Mouse (Mus musculus) liver, embryonic 12.5 days (tissue): ENCODE results near the gene Trip4. TPM values are rescaled to one million over a fixed set of nuclear protein-coding genes. Genes with fewer than 3 reads are reported as not detected.

ENCODE experiments used
- ATAC-seq: fragments of 200-750 bp; cut with Nextera tagmentation; 2 replicates; pipeline ENCODE4 v1.8.0; 2017; ENCODE audit warnings: moderate number of reproducible peaks, mild to moderate bottlenecking, moderate library complexity
- H3K27ac ChIP-seq: fragments of 300-500 bp; sonication (generic); 2 replicates; pipeline ENCODE4 v1.5.1; 2016; ENCODE audit warnings: mild to moderate bottlenecking
- H3K27me3 ChIP-seq: fragments of 300-500 bp; sonication (generic); replicated peaks from 2 replicates; pipeline ENCODE4 v1.6.1; 2016; ENCODE audit warnings: mild to moderate bottlenecking, moderate library complexity
- H3K36me3 ChIP-seq: fragments of 300-500 bp; sonication (generic); 2 replicates; pipeline ENCODE4 v1.6.1; 2016; ENCODE audit warnings: mild to moderate bottlenecking, moderate library complexity
- H3K4me1 ChIP-seq: fragments of 300-500 bp; sonication (generic); 2 replicates; pipeline ENCODE4 v1.6.1; 2016
- H3K4me2 ChIP-seq: fragments of 300-500 bp; sonication (generic); 2 replicates; pipeline ENCODE4 v1.6.1; 2016; ENCODE audit warnings: mild to moderate bottlenecking, moderate library complexity
- H3K4me3 ChIP-seq: fragments of 300-500 bp; sonication (generic); 2 replicates; pipeline ENCODE4 v1.5.1; 2016; ENCODE audit warnings: mild to moderate bottlenecking, moderate library complexity
- H3K9ac ChIP-seq: fragments of 300-500 bp; sonication (generic); 2 replicates; pipeline ENCODE4 v1.6.1; 2016; ENCODE audit warnings: mild to moderate bottlenecking, moderate library complexity
- H3K9me3 ChIP-seq: fragments of 300-500 bp; sonication (generic); replicated peaks from 2 replicates; pipeline ENCODE4 v1.6.1; 2016; ENCODE audit warnings: mild to moderate bottlenecking, moderate library complexity
- WGBS: fragments of 180-500 bp; shearing (Covaris S2); methylation state at CpG from one replicate; pipeline ENCODE4 v1.1.7; 2016; ENCODE audit not compliant: insufficient replicate concordance; 5-methylcytosine and 5-hydroxymethylcytosine counted together
- polyA plus RNA-seq: library from polyadenylated mRNA; unstranded; fragments of >200 nt; fragmentation: Nextera tagmentation; extraction: Ambion mirVana; gene quantifications from 2 replicates; pipeline ENCODE4 v1.2.1, GENCODE M21; 2016

Gene Trip4
- polyA plus RNA-seq = 17.4 and 18.3 TPM in 2 replicates

DNA sequence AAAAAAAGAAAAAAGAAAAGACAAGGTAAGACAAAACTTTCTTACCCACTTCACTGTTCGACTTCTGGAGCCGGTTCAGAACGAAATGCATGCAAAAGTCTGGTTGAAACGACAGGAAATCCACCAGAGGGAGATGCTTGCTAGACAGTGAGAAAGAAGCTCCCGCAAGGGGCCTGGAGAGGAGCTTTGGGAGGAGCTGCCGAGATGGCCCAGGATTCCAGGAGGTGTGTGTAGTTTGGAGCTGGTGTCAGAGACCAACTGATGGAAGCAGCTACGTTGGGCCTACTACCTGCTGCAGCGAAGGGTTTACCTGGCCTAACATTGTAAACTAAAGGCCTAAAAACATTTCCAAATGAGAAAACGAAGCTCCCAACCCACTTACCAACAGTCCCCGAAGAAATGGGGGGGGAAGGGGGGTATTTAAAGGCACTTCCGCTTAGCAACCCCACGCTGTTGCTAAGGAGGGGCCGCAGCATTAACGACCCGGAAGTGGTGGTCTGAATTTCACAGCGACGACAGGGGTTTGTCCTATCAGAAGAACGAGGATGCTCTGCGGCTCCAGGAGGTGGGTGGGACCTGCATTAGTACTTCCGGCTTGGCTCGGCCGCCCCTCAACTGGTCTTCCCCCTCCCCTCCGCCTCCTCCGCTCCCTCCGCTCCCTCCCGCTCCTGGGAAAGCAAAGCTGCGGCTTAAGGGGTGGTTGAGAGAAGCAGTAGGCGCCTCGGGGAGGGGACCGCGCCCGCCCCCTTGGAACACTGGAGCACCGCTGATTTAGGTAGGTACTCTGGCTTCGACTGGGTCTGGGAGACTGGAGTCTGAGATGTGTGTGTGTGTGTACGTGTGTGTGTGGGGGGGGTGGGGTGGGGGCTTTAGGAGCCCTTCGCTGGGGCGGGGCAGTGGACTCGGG lies at the start of gene Trip4, which contains the start of gene Csnk1g1:
Gene Trip4 (minus strand): TSS at position 401 of the 907 bp plus-strand sequence.
Gene Csnk1g1 (plus strand): TSS at position 531 of the 907 bp plus-strand sequence.
- Histone ChIP-seq H3K36me3 (peaks cover 28% of the 10 kb centered on the region), H3K9ac (peak within 1 kb of the TSS; percentile 89), H3K4me2 (peak within 1 kb of the TSS; percentile 86), H3K27ac (peak within 1 kb of the TSS; percentile 89), H3K4me3 (peak within 1 kb of the TSS; percentile 91), H3K9me3 (no peaks in the 10 kb centered on the region), H3K27me3 (no peaks in the 10 kb centered on the region), H3K4me1 (peaks cover 28% of the 10 kb centered on the region)
- ATAC-seq = peak; percentile 96
- WGBS = under 1% methylated on average over 38 of the region's 38 CpGs

DNA sequence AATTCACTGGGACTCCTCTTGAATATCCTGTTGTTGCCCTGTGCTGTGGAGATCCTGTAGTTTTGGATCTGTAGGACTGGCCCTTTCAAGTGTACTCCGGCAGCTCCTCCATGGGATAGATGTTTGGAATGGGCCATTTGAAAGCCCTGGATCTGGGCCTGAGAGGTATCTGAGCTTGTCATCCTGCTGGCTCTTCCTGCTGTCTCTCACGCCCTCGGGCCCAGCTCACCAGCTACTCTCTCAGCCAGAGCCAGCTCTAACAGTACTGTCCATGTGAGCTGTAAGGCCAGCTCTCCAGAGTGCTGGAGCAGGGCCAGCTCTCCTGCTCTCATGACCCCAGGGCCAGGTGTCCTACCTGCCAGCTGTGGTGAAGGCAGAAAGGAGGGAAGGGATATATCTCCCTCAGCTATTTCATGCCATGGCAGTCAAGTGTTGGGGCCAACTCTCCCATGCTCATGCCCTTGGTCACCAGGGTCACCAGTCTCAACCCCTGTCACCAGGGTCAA lies 42.5 kb upstream of the Trip4 start:
- Histone ChIP-seq H3K9me3 (no peaks in the 10 kb centered on the region), H3K4me2 (no peak overlapping the region), H3K27ac (no peak overlapping the region), H3K27me3 (no peaks in the 10 kb centered on the region), H3K4me3 (no peak overlapping the region), H3K4me1 (no peaks in the 10 kb centered on the region), H3K36me3 (peaks cover 13% of the 10 kb centered on the region), H3K9ac (no peak overlapping the region)
- ATAC-seq = no peak
- WGBS = 73% methylated on average over 3 of the region's 3 CpGs

DNA sequence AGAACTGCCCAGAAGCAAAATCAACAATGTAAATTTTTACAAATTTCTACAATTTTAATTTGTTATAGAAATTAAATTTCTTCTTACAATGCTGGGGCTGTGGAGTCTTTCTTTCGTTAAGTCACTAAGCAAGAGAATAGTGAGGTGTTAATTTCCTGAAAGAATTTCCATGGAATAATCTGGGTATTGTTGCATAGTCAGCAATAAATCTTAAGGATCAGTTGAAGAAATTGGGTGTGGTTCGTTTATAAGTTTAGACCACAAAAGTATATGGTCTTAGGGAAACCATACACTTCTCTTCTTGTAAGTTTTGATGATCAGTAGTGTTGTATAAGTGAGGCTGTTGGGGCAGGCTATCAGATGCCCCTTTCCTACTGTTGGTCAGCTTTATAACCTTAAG lies 29.0 kb upstream of the Trip4 start:
- no peak for ATAC-seq
- no peak overlapping the region for H3K27ac ChIP-seq
- H3K36me3 ChIP-seq = no peaks in the 10 kb centered on the region
- no peaks in the 10 kb centered on the region for H3K27me3 ChIP-seq
- no peak overlapping the region for H3K4me2 ChIP-seq
- H3K4me1 ChIP-seq = no peaks in the 10 kb centered on the region
- no peaks in the 10 kb centered on the region for H3K9me3 ChIP-seq
- H3K4me3 ChIP-seq = no peak overlapping the region
- 81% methylated on average over 2 of the region's 2 CpGs for WGBS
- H3K9ac ChIP-seq = no peak overlapping the region

DNA sequence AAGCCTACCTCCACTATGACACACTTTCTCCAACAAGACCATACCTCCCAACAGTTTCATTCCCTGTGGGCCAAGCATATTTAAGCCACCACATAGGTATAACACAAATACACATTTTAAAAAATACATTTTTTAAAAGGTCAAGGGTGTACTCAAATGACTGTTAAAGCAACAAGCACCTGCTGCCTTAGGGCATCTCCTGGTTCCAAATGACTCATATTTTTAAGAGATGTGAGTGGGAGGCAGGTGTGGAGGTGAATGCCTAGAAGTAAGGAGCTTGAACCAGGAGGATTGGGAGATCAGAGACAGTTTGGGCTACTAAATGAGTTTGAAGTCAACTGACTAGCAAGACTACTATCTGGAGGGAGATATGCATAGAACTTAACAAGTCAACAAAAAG lies 21.2 kb upstream of the Trip4 start:
- no peak overlapping the region for H3K9ac ChIP-seq
- H3K27ac ChIP-seq = no peak overlapping the region
- H3K4me2 ChIP-seq = no peak overlapping the region
- 0 out of 2 replicates have a peak, but pooled peaks cover 3% of the 10 kb centered on the region for H3K4me1 ChIP-seq
- H3K9me3 ChIP-seq = no peaks in the 10 kb centered on the region
- no peaks in the 10 kb centered on the region for H3K27me3 ChIP-seq
- H3K4me3 ChIP-seq = no peak overlapping the region
- H3K36me3 ChIP-seq = no peaks in the 10 kb centered on the region
- ATAC-seq = no peak

DNA sequence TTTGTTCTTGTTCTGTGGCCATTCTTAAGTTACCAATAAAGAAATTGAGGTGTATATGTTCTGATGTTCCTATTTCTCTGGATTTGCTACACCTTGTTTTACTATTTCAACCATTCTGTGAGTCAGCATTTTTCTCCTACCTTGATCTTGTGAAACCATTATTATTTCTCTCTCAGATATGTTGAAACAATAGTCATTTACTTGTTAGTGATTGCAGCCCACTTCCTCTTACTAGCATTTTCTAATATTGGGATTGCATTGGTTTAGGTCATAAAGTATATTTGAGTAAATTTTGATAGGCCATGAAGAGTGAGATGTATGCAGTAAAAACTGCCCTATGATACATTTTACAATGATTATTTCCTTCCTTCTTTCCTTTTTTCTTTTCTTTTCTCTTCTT lies 19.9 kb upstream of the Trip4 start:
- H3K9ac ChIP-seq = no peak overlapping the region
- H3K27me3 ChIP-seq = no peaks in the 10 kb centered on the region
- ATAC-seq = no peak
- H3K36me3 ChIP-seq = no peaks in the 10 kb centered on the region
- H3K4me3 ChIP-seq = no peak overlapping the region
- H3K4me1 ChIP-seq = 0 out of 2 replicates have a peak, but pooled peaks cover 3% of the 10 kb centered on the region
- no peaks in the 10 kb centered on the region for H3K9me3 ChIP-seq
- no peak overlapping the region for H3K4me2 ChIP-seq
- no peak overlapping the region for H3K27ac ChIP-seq

DNA sequence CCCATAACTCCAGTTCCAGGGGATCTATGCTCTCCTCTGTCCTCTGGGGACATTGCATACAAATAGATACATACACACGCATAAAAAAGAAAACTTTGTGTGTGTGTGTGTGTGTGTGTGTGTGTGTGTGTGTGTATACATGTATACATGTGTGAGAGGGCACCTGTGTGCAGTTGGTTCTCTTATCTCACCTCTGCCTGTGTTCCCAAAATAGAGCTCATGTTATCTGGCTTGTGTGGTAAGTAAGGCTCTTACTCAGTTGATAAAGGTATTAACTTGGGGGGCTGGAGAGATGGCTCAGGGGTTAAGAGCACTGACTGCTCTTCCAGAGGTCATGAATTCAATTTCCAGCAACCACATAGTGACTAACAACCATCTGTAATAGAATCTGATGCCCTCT lies 8.4 kb upstream of the Trip4 start:
- Histone ChIP-seq H3K4me2 (peak overlapping the region; percentile 4; the same call in 1 of the 2 replicates), H3K4me1 (peaks cover 34% of the 10 kb centered on the region), H3K9ac (no peak overlapping the region), H3K27me3 (no peaks in the 10 kb centered on the region), H3K9me3 (no peaks in the 10 kb centered on the region), H3K4me3 (no peak overlapping the region), H3K27ac (peak overlapping the region; percentile 23; the same call in 1 of the 2 replicates), H3K36me3 (no peaks in the 10 kb centered on the region)
- 77% methylated on average over 1 of the region's 1 CpGs for WGBS
- peak; percentile 69 for ATAC-seq

DNA sequence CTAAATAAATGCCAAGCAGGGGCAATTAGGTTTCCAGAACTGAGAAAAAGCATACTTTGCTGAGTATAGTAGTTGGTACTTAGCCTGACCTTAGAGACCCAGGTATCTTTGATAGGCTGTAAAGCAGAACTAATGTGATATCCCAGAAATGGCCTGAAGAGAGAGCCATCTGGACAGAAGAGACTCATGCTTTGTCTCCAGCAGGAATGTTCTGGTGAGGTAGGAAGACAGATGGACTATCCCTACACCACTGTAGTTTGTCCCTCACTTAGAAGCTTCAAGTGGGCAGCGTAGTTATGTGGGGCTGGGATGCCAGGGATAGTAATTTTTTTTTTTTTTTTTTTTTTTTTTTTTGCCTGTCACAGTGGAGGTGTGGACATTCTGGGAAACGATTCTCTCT lies 5.4 kb upstream of the Trip4 start:
- 68% methylated on average over 2 of the region's 2 CpGs for WGBS
- Histone ChIP-seq H3K27ac (no peak overlapping the region), H3K27me3 (no peaks in the 10 kb centered on the region), H3K9me3 (no peaks in the 10 kb centered on the region), H3K36me3 (no peaks in the 10 kb centered on the region), H3K4me3 (no peak overlapping the region), H3K4me2 (no peak overlapping the region), H3K9ac (no peak overlapping the region), H3K4me1 (peaks cover 54% of the 10 kb centered on the region)
- no peak for ATAC-seq

DNA sequence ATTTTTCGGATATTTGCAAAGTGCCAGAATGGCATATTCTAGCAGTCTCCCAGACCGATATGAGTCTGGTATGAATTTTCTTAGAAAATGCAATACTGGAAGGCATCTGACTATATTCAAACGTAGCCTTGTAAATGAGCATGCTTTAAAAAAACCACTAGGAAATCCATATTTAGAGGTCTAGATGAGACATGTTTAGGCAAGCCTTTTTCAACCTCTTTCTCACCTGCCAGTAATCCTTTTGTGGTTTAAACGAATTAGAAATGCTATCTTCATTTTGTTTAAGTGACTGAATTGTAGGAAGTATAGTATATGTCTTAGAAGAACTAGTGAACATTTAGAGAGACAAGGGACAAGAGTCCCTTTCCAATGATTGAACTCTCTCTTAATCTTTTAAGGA lies 1.2 kb upstream of the Trip4 start:
- H3K4me1 ChIP-seq = peaks cover 35% of the 10 kb centered on the region
- peak overlapping the region; percentile 89 for H3K27ac ChIP-seq
- no peaks in the 10 kb centered on the region for H3K9me3 ChIP-seq
- peak overlapping the region; percentile 89 for H3K9ac ChIP-seq
- peak overlapping the region; percentile 86 for H3K4me2 ChIP-seq
- H3K36me3 ChIP-seq = peaks cover 18% of the 10 kb centered on the region
- no peak for ATAC-seq
- 3% methylated on average over 4 of the region's 4 CpGs for WGBS
- peak overlapping the region; percentile 91 for H3K4me3 ChIP-seq
- H3K27me3 ChIP-seq = no peaks in the 10 kb centered on the region

DNA sequence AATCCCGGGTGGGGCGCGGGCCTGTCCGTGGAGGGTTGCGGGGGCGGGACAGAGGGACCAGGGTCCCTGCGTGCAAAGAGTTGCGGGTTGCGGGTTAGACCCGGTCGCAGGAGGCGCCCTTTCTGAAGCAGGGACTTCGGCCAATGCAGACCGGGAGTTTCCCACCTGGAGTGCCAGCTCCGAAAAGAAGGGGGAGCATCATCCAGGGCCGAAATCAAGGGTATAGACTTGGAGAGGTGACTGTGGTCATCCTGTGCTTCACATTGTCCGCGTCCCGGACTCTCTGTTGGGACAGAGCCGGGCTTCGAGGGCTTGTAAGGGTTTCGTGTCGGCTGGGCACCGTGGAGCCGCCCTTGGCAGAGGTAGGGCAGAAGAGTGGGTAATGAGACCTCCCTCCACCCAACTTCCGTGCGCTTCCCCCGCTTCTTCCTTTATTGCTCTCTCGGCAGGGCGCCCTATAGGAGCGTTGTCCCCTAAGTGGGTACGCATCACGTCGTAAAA lies 757 bp upstream of the Trip4 start:
- Histone ChIP-seq H3K27me3 (no peaks in the 10 kb centered on the region), H3K4me2 (peak overlapping the region; percentile 86), H3K36me3 (peaks cover 21% of the 10 kb centered on the region), H3K9me3 (no peaks in the 10 kb centered on the region), H3K4me3 (peak overlapping the region; percentile 91), H3K4me1 (peaks cover 30% of the 10 kb centered on the region), H3K9ac (peak overlapping the region; percentile 89), H3K27ac (peak overlapping the region; percentile 89)
- under 1% methylated on average over 34 of the region's 34 CpGs for WGBS
- ATAC-seq = peak; percentile 67

DNA sequence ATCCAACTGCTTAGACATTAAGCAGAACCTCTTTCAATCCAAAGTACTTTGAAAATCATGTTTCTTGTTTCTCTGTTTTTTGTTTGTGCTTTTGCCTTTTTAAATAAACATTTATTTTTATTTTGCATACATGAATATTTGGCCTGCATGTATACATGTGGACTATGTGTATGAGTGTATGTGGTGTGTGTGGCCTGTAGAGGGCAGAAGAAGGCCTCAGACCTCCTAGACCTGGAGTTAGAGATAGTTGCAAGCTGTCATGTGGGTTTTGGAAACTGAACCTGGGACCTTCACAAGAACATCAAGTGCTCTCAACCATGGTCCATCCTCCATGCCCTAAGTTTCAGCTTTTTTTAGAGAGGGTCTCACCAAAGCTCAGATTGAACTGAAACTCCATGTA lies 5.2 kb downstream of the Trip4 start:
- Histone ChIP-seq H3K27ac (no peak overlapping the region), H3K9ac (no peak overlapping the region), H3K9me3 (no peaks in the 10 kb centered on the region), H3K4me3 (no peak overlapping the region), H3K4me1 (peaks cover 8% of the 10 kb centered on the region), H3K36me3 (peaks cover 71% of the 10 kb centered on the region), H3K4me2 (no peak overlapping the region), H3K27me3 (no peaks in the 10 kb centered on the region)
- ATAC-seq = no peak

DNA sequence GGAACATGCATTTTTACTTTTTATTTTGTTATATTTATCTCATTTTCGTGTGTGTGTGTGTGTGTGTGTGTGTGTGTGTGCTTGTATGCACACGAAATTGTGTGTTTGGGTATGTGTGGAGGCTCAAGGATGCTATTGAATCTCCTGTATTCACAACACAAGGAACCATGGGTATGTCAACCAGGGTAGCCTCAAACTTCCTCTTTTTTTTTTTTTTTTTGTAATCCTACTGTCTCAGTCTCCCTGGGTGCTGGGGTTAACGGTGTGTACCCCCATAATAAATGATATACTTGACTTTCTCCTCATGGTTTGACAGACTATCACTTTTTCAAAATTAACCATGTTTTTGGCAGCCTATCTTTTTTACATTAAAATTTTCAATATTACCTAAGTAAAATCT lies 5.7 kb downstream of the Trip4 start:
- ATAC-seq = no peak
- Histone ChIP-seq H3K9me3 (no peaks in the 10 kb centered on the region), H3K4me2 (no peak overlapping the region), H3K4me3 (no peak overlapping the region), H3K27me3 (no peaks in the 10 kb centered on the region), H3K4me1 (peaks cover 6% of the 10 kb centered on the region), H3K27ac (no peak overlapping the region), H3K9ac (no peak overlapping the region), H3K36me3 (peaks cover 76% of the 10 kb centered on the region)
- 65% methylated on average over 3 of the region's 3 CpGs for WGBS

DNA sequence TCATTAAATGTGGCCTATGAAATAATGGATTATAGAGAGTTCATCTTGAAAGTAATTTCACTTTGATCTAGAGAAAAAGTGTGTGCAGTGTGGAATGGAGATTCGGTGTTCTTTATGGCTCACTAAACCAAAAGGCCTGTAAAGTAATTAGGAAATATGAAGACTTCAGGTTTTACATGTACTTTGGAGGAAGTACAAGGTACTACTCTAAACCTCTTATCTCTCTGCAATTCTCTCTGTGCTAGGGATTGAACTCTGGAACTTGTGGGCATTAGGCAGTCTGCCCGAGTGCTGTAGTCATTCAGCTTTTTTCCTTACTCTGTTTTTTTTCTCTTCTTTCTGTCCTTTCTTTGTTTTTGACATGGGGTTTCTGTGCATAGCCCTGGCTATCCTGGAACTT lies 11.6 kb downstream of the Trip4 start:
- H3K27me3 ChIP-seq = no peaks in the 10 kb centered on the region
- H3K36me3 ChIP-seq = peaks cover 89% of the 10 kb centered on the region
- H3K4me2 ChIP-seq = no peak overlapping the region
- H3K27ac ChIP-seq = no peak overlapping the region
- H3K9me3 ChIP-seq = no peaks in the 10 kb centered on the region
- H3K4me1 ChIP-seq = peaks cover 7% of the 10 kb centered on the region
- no peak for ATAC-seq
- no peak overlapping the region for H3K4me3 ChIP-seq
- WGBS = 77% methylated on average over 2 of the region's 2 CpGs
- H3K9ac ChIP-seq = no peak overlapping the region
